Mouse (Mus musculus): ENCODE results near the gene Zfp652. TPM values are rescaled to one million over a fixed set of nuclear protein-coding genes. Genes with fewer than 3 reads are reported as not detected.
A peak's percentile ranks its signal among the peaks of the same experiment; 100 is the strongest.
"Not testable (repeated sequence)": the region's sequence is repeated elsewhere in the genome, so short reads cannot be mapped to it uniquely, and the experiment has no call there.

Gene Zfp652
- total RNA-seq (2022), result 10 to 100 TPM; 47.8 to 49.7 (median 48.5) TPM

GRCm38 (mm10) chr11:95712563-95713224, at the start of gene Zfp652:
Gene Zfp652 (plus strand): TSS chr11:95712673.
- DNase-seq (ENCODE audit: low spot score in 2 of 2), result peak; percentile 64 to 66

GRCm38 (mm10) chr11:95666529-95667149, 45.8 kb upstream of the Zfp652 start, which contains the start of gene Phb:
Gene Phb (plus strand): TSS chr11:95666957.
- peak; percentile 97 to 99 for DNase-seq (ENCODE audit: low spot score in 2 of 2)

DNA sequence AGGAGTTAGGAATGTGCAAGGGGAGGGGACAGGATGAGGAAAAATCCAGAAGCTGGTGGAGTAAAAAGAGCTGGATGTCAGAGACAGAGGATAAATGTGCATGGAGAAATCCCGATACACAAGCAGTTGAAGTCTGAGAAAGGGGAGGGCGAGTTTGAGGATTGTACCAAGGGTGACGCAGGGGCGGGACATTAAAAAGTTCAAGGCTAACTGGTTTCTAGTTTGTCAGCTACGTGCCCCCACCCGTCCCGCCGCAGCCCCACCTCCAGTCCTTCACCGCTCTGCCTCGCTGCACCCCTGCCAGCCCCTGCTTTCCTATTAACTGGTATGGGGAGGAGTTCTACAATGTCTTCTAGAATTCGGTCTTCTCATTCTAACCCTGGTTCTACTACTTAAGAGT, 45.3 kb upstream of the Zfp652 start:
- no peak for DNase-seq (ENCODE audit: low spot score in 2 of 2)

GRCm38 (mm10) chr11:95668086-95668485, 44.4 kb upstream of the Zfp652 start:
- not testable (repeated sequence) for DNase-seq (ENCODE audit: low spot score in 2 of 2)

DNA sequence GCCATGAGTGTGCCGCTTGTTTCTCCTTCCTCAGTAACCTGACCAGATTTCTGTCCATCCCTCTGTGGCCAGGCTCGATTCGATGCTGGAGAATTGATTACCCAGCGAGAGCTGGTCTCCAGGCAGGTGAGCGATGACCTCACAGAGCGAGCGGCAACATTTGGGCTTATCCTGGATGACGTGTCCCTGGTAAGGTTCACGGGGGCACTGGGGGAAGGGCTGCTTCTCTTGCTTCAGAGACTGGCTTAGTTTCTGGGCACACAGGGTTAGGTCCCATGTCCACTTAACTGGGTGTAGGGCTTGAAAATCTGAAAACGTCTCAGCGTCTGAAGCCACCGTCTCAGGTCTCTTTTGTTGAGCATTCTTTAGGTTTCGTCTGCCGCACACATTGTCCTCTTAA, 37.0 kb upstream of the Zfp652 start:
- no peak for DNase-seq (ENCODE audit: low spot score in 2 of 2)

DNA sequence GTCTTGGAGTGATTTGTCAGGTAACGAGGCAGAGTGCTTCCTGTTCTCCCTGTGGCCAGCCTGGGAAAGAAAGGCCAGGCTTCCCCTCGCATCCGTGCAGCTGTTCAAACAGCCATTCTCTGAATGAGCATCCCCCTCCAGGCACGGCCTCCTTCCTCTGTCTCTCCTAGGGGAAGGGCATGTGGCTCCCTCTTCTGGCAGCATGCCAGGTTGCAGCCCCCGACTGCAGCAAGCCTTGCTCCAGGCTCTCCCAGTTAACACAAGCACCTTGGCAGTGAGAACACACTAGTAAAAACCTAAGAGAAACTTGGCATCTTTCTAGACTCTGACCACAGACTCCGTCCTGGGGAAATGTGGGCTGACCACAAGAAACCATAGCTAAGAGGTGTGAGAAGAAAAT, 36.2 kb upstream of the Zfp652 start:
- DNase-seq (ENCODE audit: low spot score in 2 of 2), result peak in 1 of 2 experiments; percentile 40

DNA sequence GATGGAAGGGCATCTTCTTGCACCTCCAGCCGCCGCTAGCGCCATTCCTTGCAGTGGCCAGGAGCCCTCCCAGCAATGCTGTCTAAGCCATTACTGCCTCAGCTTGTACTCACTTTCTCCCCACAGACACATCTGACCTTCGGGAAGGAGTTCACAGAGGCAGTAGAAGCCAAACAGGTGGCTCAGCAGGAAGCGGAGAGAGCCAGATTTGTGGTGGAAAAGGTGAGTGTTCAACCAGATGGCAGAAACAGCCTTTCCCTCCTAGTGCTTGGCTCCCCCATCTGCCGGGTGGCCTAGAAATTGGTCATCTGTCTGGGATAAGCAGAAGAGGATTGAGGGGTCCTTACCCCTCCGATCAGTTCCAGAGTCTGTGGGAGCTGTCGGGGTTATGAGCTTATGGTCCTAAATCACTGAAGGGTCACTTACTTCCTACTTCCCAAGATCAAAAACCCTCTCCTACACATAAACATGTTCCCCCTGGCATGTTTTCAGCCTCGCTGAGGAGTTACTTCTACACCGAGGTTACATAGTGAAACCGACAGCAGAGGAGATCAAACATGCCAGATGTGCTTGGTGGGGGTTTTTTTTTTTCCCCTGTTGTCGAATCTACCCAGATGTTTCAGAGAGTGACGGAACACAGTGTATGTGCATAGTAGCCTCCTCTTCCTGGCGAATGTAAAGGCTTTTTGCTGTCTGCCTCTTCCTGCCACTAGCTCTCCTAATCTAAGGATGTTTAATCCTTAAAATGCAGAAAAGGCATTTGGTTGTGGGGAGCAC, 34.4 kb upstream of the Zfp652 start:
- DNase-seq (ENCODE audit: low spot score in 2 of 2), result no peak

DNA sequence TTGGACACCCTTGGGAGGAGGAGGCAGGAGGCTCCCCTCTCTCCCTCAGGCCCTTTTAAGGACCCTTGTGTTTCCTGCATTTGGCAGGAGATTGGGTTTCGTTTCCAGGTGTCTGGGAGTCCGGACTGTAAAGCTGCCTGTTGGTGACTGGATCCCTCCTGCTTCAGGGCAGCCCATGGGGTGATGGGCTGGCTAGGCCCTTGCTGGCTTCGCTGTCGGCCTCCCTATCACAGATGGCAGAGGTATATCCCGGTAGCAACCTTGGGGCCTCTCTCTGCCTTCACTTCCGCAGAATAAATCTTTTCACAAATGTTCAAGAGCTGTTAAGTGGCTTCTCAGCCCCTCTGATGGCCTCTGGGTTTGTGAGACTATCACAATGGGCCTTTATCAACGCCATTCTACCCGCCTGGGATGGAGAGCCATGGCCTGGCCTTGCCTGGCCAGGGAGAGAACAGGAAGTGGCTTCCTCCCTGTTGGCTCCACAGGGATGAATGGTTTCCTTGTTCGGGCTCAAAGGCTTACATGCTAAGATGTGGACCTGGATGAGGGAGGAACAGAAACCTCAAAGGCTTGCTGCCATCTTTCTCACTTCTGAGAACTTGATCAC, 30.4 kb upstream of the Zfp652 start:
- no peak for DNase-seq (ENCODE audit: low spot score in 2 of 2)

DNA sequence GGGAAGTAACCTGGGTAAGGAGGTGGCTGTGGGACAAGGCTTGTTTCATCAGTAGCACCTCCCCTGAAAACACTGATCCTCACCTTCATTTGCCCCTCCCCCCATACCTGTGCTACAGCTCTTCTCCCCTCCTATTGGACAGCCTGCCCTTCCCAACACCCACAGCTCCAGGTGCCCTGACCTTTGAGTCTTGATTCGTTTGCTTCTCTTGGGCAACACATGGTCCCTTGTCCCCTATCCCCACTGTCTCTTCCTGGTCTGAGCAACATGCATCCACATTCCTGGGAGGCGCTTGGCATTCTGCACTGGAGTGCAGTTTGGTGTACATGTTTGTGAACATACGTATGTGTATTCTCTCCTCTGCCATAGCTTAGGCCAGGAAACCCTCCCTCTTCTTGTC, 29.5 kb upstream of the Zfp652 start:
- no peak for DNase-seq (ENCODE audit: low spot score in 2 of 2)

DNA sequence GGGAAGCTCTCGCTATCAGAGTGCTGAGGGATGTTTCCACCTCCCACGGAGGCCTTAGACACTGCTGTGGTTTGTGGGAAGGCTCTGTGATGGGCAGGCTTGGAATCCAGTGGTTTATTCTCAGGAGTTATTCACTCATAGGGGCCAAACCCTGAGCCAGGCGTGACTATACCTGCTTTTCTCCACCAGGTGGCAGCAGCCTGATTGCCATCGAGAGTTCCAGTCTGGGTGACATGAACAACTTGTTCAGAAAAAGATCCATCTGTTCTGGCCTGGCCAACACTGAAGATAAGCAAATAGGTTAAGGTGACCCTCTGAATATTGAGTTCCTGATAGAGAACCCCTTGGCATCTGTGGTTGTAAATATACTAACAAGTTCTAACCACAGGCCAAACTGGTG, 26.4 kb upstream of the Zfp652 start:
- DNase-seq (ENCODE audit: low spot score in 2 of 2), result peak; percentile 54 to 85

- DNase-seq (ENCODE audit: low spot score in 2 of 2), result no peak
Measured at GRCm38 (mm10) chr11:95687084-95687656, 25.3 kb upstream of the Zfp652 start.

- DNase-seq (ENCODE audit: low spot score in 2 of 2), result no peak
Measured at GRCm38 (mm10) chr11:95688515-95688914, 24.0 kb upstream of the Zfp652 start.

DNA sequence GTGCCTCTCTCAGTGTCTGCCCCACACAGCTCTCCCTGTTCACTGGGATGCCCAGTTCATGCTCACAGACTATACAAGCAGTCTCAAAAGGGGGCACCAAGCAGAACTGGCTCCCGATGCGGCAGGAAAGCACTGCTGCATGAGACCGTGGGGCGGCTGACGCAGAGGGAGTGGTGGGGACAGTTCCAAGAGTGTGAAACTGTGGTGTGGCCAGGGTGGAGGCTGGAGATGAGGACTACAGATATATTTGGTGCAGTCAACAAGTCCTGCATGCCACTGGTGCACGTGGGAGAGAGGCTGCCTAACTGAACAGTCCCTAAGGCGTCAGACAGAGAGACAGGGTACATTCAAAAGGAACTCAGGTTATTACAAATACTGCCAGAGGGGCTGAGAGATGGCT, 23.5 kb upstream of the Zfp652 start:
- DNase-seq (ENCODE audit: low spot score in 2 of 2), result no peak

- no peak for DNase-seq (ENCODE audit: low spot score in 2 of 2)
Measured at GRCm38 (mm10) chr11:95689544-95689943, 22.9 kb upstream of the Zfp652 start.

- DNase-seq (ENCODE audit: low spot score in 2 of 2), result no peak
Measured at GRCm38 (mm10) chr11:95698541-95698940, 13.9 kb upstream of the Zfp652 start.

- DNase-seq (ENCODE audit: low spot score in 2 of 2), result no peak
Measured at GRCm38 (mm10) chr11:95700778-95701739, 11.4 kb upstream of the Zfp652 start.

GRCm38 (mm10) chr11:95704032-95704969, 8.2 kb upstream of the Zfp652 start:
- DNase-seq (ENCODE audit: low spot score in 2 of 2), result no peak

DNA sequence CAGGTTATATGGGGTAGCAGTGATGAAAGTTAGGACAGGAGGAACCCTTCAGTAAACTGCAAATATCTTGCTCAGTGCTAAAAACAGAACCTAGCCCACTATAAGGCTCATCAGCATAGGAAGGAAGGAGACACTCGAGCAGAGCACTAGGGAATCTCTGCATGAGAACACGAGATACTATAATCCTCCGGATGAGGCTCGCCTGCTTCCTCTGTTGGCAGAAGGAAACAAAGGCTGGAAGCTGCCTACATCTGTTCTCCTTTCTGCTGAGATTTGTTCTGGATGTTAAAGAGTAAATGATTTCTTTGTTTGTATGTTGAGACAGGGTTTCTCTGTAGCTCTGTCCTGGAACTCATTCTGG, 7.5 kb upstream of the Zfp652 start:
- no peak for DNase-seq (ENCODE audit: low spot score in 2 of 2)

- DNase-seq (ENCODE audit: low spot score in 2 of 2), result no peak
Measured at GRCm38 (mm10) chr11:95709534-95710040, 2.9 kb upstream of the Zfp652 start.
